Mouse (Mus musculus): ENCODE results near the gene Mxra8.

DNA sequence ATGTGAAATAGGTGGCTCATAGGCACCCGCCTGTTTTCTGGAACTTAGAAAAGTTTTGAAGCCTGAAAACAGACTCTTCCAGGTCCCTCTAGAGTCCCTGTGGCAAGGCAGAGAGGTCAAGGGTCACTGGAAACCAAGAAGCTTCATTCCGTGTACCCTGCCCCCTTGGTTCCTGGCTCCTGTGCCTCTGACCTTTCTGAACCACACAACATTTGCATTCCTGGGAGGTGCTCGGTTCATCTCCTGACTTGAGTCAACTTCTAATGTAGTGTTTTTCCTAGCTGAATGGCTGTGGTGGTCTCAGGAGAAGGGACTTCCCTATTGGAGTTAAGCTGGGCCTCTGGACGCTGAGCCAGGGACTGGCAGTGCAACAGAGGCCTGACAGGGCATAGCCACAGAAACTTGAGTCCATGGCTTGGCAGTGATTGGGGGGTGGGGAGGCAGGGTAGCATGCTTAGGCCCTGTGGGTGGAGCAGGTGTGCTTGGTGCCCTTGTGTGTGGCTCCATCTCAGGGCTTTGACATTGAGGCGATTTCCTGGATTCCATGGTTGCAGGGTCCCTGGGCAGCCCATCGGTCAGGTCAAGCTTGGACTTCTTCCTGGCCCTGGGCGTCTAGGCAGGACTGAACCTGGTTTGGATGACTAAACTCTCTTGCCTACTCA lies 9.1 kb downstream of the Mxra8 start:
- no peak for TF ChIP-seq CTCF (IDR thresholded peaks at IDR 0.05)
- TF ChIP-seq EP300 (IDR thresholded peaks at IDR 0.05): no peak

All from lung, postnatal 0 days (tissue).